Mouse (Mus musculus): Measurements from ENCODE around the gene Lhx6.

DNA sequence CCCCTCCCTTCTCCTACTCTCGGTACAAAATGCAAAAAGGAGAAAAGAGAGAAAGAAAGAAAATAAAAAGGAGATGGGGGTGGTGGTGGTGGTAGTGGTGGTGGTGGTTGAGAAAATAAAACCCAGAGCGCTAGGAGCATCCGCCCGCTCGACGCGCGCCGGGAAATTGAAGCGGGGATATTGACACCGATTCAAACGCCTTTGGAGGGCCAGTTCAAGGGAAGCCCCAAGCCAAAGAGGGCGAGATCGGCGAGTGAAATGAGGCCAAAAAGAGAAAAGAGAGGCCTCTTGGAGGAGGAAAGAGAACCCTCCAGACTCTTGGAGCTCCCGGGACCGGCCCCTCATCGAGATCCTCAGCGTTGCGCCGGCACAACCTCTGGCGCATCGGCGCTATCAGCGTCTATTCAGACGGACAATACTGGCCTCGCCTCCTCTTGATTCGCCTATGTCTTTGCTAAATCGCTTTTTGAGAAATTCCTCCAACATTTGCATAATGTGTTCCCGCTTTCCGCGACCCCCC, 712 bp downstream of the Lhx6 start:
- TF ChIP-seq USF2 (IDR thresholded peaks at IDR 0.05; ENCODE audit: borderline replicate concordance in 1 of 2, insufficient read depth in 1 of 2, low read depth in 1 of 2, low read length in 2 of 2) (no peak), POLR2A (IDR thresholded peaks at IDR 0.05; ENCODE audit: control insufficient read depth in 1 of 2, insufficient read depth in 1 of 2, low read depth in 1 of 2, low read length in 2 of 2, poor library complexity in 1 of 2) (no peak), E2F4 (IDR thresholded peaks at IDR 0.05; ENCODE audit: borderline replicate concordance, low read depth, low read length) (no peak), ZNF384 (IDR thresholded peaks at IDR 0.05; ENCODE audit: low read depth, low read length) (no peak), CTCF (IDR thresholded peaks at IDR 0.05 in 2 of 3, conservative IDR thresholded peaks at IDR 0.05 in 1 of 3; ENCODE audit: control insufficient read depth in 1 of 3, insufficient read depth in 1 of 3, low read depth in 2 of 3, low read length in 3 of 3, poor library complexity in 1 of 3, severe bottlenecking in 1 of 3) (no peak), MAX (IDR thresholded peaks at IDR 0.05; ENCODE audit: low read length) (no peak), SMC3 (IDR thresholded peaks at IDR 0.05; ENCODE audit: low read depth, low read length) (no peak), EP300 (IDR thresholded peaks at IDR 0.05; ENCODE audit: low read depth in 1 of 2, low read length in 2 of 2) (no peak), JUND (IDR thresholded peaks at IDR 0.05; ENCODE audit: low read depth, low read length) (no peak), MYC (IDR thresholded peaks at IDR 0.05; ENCODE audit: low read depth, low read length) (no peak), ZMIZ1 (IDR thresholded peaks at IDR 0.05; ENCODE audit: low read depth, low read length) (no peak), CHD2 (IDR thresholded peaks at IDR 0.05; ENCODE audit: low read length) (no peak), TBP (IDR thresholded peaks at IDR 0.05; ENCODE audit: low read depth, low read length) (no peak), MEF2A (IDR thresholded peaks at IDR 0.05; ENCODE audit: extremely low read depth, insufficient replicate concordance, low read depth, low read length, poor library complexity, severe bottlenecking) (no peak)
